Mouse (Mus musculus): Measurements from ENCODE around the gene Cabin1.

Cabin1 gene

GRCm38 (mm10) chr10:75635019-75635692 lies 129.0 kb downstream of the Cabin1 start:
- DNase-seq, result no peak

DNA sequence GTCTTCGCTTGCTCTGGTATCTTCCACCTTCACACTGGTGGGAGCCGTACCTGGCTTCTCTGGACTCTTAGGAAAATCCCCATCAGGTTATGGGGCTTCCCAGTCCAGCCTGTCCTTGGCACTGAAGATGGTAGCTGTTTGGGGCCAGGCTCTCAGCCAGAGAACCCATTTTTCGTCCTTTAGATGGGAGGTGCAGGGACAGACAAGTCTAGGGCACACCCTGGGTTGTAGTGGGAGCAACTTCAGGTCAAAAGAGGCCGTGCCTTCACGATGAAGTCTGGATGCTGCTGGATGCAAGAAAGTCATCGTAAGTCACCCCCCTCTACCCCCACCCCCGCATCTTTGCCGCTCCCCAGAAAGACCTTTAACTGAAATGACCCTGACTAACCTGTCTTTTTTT lies 129.5 kb downstream of the Cabin1 start:
- no peak for DNase-seq

GRCm38 (mm10) chr10:75633576-75634139 lies 130.5 kb downstream of the Cabin1 start:
- DNase-seq, result no peak

GRCm38 (mm10) chr10:75633048-75633447 lies 131.1 kb downstream of the Cabin1 start:
- DNase-seq, result no peak

DNA sequence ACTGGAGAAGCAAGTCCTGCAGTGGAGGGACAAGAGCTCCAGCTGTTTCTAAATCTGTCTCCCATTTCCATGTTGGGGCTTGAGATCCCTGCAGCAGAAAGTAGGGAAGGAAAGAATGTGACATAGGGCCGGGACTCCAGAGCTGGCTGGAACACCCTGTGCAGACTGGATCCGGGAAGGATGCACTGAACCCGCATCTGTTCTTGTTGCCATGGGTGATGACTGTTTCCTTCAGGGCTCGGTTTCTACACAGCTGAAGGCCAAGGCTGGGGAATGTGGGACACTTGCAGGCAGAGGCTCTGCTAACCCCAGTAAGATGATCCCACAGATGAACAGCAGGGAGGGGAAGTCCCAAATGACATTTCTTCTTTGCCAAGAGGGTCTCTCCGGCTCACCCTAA lies 131.5 kb downstream of the Cabin1 start:
- peak; percentile 39 for DNase-seq

DNA sequence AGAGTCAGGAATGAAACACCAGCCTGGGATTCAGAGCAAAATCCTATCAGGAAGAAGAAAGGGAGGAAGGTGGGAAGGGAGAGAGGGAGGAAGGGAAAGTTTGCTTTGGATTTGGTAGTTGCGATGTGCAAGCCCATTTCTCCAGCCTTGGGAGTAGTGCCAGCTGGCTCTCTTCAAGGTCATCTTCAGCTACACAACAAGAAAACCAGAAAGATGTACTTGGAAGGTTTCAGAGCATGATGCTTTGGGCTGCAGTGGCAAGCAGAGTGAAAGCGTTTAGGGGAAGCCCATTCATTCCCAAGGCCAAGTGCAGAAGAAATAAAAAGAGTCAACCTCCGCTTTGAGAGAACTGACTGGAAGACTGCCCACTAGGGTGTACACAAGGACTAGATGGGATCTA lies 136.7 kb downstream of the Cabin1 start:
- no peak for DNase-seq

DNA sequence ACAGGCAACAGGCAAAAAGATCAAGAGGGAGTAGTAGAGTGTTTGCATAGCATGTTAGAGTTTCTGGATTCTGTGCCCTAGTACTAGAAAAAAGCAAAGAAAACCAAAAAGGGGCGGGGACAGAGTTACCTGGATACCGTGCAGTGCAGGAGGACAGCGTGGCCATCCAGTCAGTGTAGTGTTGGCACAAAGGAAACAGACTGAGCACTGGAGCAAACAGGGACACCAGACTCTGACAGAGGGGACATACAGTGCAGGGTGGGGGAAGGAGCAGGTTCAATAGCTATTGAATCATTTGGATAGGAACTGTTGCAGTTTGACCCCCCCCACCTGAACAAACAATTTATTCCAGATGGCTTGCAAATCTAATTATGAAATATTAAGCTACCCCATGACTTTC lies 137.2 kb downstream of the Cabin1 start:
- DNase-seq, result no peak

GRCm38 (mm10) chr10:75625920-75626319 lies 138.2 kb downstream of the Cabin1 start:
- no peak for DNase-seq

DNA sequence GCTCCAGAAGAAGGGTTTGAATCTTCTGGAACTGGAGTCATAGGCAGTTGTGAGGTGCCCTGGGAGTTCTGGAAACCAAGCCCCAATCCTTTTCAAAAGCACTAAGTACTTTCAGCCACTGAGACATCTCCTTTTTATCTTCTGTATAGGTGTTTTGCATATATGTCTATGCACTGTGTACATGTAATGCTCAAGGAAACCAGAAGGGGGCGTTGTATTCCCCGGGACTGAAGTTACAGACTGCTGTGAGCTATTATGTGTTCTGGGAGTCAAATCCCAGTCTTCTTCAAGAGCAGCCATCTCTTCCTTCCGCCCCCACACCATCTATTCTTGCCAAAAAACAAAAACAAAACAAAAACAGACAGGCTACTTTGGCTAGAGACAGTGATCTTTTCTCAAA lies 143.3 kb downstream of the Cabin1 start:
- DNase-seq, result no peak

- DNase-seq, result no peak
These were observed 148.1 kb downstream of the Cabin1 start for GRCm38 (mm10) chr10:75616044-75616443.

- no peak for DNase-seq
These were observed 153.7 kb downstream of the Cabin1 start for GRCm38 (mm10) chr10:75610486-75610885.

- no peak for DNase-seq
These were observed 155.2 kb downstream of the Cabin1 start for GRCm38 (mm10) chr10:75608975-75609374.

DNA sequence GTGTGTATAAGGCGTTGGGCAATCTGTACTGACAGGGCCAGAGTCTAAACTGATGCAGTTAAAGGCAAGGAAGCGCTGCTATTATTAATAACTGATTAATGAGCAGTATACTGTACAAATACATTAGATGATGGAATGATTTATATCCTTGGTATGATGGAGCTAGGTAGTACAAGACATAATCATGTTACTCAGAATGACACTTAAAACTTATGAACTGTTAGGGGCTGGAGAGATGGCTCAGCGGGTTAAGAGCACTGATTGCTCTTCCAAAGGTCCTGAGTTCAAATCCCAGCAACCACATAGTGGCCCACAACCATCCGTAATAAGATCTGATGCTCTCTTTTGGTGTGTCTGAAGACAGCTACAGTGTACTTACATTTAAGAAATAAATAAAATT lies 156.9 kb downstream of the Cabin1 start:
- no peak for DNase-seq

GRCm38 (mm10) chr10:75605162-75605846 lies 158.8 kb downstream of the Cabin1 start:
- peak; percentile 21 for DNase-seq

DNA sequence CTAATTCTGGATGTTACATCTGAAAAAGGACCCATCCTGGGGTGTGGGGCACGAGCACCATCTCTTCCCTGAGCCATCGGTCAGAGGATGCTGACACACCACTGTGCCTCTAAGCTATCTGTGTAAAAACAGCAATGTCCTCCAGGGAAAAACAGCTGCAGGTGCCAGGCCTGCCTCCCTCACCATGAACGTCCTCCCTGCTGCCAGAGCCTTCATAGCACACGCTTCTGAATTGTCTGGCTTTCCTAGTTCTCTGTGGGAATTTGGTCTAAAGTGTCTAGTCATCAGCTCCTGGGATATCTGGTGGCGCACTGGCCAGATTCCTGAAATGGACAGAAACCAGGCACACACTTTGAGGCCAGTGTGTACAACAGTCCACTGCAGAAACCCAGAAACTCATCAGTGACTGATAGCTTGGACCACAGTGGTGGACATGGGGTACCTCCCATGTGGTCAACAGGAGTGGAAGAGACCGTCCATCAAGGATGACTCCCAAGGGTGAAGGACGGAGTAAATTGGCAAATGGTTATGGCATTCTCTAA lies 163.9 kb downstream of the Cabin1 start:
- no peak for DNase-seq

All from retina, postnatal 1 day (tissue).